Mouse (Mus musculus): ENCODE results near the gene Entpd7. TPM values are rescaled to one million over a fixed set of nuclear protein-coding genes. Genes with fewer than 3 reads are reported as not detected.

Gene Entpd7
- total RNA-seq, 2 experiments from 2014 or later: 18.3 to 21.5 TPM

- no peak for DNase-seq (ENCODE audit: extremely low spot score in 1 of 2, low spot score in 1 of 2)
Measured at GRCm38 (mm10) chr19:43761543-43762256, 72.2 kb downstream of the Entpd7 start.

- no peak for DNase-seq (ENCODE audit: extremely low spot score in 1 of 2, low spot score in 1 of 2)
Measured at GRCm38 (mm10) chr19:43762410-43762809, 72.9 kb downstream of the Entpd7 start.

DNA sequence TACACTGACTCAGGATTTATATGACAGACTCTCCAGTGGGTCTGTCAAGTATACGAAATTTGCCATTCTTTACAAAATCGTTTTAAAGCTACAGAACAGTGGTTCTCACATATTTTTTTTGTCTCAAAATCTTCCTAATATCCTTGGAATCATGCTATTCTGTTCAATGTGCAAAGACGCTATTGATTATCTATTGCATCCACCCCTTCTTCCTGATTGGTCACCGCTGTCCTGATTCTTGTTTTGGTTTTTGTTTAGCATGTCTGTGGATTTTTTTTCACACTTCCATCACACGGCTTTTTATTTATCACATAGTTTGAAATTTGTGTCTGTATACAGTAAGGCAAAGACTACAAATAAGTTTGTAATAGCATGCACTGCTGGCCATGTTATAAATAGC lies 77.0 kb downstream of the Entpd7 start:
- DNase-seq (ENCODE audit: extremely low spot score in 1 of 2, low spot score in 1 of 2): no peak

GRCm38 (mm10) chr19:43767549-43768322 lies 78.3 kb downstream of the Entpd7 start:
- no peak for DNase-seq (ENCODE audit: extremely low spot score in 1 of 2, low spot score in 1 of 2)

DNA sequence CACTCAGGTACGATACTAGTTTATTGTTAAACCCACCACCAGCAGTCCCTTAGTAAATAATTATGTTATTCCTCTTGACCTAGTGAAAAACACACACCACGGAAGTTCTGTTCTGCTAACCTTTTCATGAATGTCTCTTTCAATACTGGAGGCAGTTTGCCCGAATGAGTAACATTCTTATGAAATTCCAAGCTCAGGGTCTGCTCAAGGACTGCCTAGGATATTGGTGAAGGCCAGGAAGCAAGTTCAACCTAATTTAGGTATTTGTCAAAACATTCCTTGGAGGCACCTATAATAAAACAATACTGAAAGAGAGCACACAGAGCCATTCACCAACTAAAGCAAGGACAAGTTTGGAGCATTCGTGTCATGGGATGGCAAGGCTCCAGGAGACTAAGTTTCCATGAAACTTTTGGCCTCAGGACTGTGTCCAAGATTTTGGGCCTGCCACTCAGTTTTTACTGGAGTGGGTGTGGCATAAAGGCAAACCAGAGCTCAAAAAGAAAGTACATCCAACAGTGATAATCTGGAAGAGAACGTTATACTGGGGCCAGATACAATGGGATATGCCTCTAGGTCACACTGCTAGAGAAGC lies 80.0 kb downstream of the Entpd7 start:
- DNase-seq (ENCODE audit: extremely low spot score in 1 of 2, low spot score in 1 of 2): no peak

DNA sequence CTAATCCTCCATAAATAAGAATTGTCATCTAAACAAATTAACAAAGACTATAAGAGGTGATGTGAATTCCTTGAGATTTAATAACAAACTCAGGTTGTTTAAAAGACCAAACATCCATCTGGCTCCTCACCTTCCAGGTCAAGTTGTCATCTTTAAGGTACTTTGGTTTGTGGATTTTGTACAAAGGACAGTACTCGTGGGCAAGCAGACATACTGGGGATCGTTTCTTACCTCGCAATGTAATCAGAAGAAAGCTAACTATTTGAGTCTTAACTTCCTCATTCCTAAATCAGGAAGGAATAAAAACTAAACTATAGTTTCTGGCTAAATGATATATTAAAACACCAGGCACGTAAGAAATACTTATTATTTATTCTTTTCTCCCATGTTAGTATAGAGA lies 81.1 kb downstream of the Entpd7 start:
- DNase-seq (ENCODE audit: extremely low spot score in 1 of 2, low spot score in 1 of 2): no peak

- no peak for DNase-seq (ENCODE audit: extremely low spot score in 1 of 2, low spot score in 1 of 2)
Measured at GRCm38 (mm10) chr19:43771499-43771969, 82.1 kb downstream of the Entpd7 start.

DNA sequence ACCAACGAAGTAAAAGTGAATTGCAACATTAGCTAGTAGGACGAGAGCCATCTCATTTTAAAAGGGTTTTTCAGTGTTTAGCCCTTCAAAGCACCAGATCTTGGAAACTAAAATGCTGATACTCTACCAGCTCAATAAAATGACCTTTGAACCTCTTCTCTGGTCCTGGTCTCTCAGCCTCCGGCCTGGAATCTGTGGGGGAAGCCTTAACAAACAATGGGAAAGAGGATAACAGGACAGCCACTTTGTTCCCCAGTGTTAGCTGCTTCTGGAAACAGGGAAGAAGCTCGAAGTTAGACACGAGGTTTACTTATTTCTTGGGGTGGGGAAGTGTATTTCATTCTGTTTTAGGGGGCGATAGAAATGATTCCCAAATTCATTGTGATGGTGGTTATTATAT lies 82.8 kb downstream of the Entpd7 start:
- DNase-seq (ENCODE audit: extremely low spot score in 1 of 2, low spot score in 1 of 2): no peak

DNA sequence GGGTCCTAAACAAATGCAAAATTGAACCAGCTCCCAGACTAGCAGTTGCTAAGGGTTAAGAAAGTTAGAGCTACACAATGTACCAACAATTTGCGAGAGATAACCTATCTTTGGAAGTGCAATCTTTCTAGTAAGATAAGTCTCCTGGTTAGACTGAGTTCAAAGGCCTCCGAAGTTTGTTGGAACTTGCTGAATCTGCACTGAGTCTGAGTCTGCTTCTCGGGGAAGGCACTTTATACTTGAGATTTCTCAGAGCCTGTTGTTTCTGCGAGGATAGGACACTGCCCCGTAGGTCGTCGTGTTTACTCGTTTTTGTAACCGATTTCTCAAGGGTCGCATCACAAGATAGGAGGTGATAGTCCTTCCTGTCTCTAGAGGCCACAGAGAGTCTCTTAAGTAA lies 86.0 kb downstream of the Entpd7 start:
- DNase-seq (ENCODE audit: extremely low spot score in 1 of 2, low spot score in 1 of 2): no peak

DNA sequence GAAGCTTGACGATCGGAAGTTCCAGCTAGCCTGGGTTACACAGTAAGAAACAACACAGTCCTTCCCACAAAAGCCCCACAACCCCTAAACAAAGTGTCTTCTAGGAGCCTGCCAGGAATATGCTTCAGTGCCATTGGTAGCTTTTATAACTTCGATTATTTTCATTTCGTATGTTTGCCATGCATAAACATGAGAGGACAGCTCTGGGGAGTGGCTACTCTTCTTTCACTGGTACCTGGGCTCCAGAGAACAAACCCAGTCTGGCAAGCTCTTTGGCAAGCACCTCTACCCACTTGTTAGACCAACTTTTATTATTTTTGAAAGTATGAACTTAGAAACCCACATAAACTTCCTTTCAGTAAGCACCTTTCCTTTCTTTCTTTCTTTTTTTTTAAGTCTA lies 87.1 kb downstream of the Entpd7 start:
- DNase-seq (ENCODE audit: extremely low spot score in 1 of 2, low spot score in 1 of 2): no peak

GRCm38 (mm10) chr19:43777308-43777707 lies 87.8 kb downstream of the Entpd7 start:
- no peak for DNase-seq (ENCODE audit: extremely low spot score in 1 of 2, low spot score in 1 of 2)

GRCm38 (mm10) chr19:43780391-43780790 lies 90.9 kb downstream of the Entpd7 start:
- no peak for DNase-seq (ENCODE audit: extremely low spot score in 1 of 2, low spot score in 1 of 2)

GRCm38 (mm10) chr19:43781980-43782379 lies 92.5 kb downstream of the Entpd7 start, which contains the start of gene Abcc2:
Gene Abcc2, plus strand, starts transcription at chr19:43782192.
- DNase-seq (ENCODE audit: extremely low spot score in 1 of 2, low spot score in 1 of 2): no peak

Other genes starting within 250 kb of the Entpd7 start
- gene Cnnm1, start 249.2 kb upstream of the Entpd7 start, total RNA-seq (2021): 100 to 1,000 TPM in 1 of 2 experiments, 10 to 100 TPM in 1; 94.0 to 102 TPM
- 100 to 1,000 TPM; 310 to 324 TPM for gene Got1, start 165.1 kb upstream of the Entpd7 start, total RNA-seq (2021)
- gene Nkx2-3, start 77.3 kb upstream of the Entpd7 start, total RNA-seq (2021): not detected
- gene Slc25a28, start 14.8 kb upstream of the Entpd7 start, total RNA-seq (2021): 10 to 100 TPM; 38.4 to 44.5 TPM
- gene Cutc, start 63.3 kb downstream of the Entpd7 start, total RNA-seq (2021): 1 to 10 TPM; 6.0 to 7.1 TPM
- gene Cox15, start 63.3 kb downstream of the Entpd7 start, total RNA-seq (2021): 10 to 100 TPM; 15.5 to 19.5 TPM
- gene Abcc2, start 92.5 kb downstream of the Entpd7 start, total RNA-seq (2021): under 1 TPM; 0.05 to 0.52 TPM